Mouse (Mus musculus): ENCODE data around the gene Mical3. TPM values are rescaled to one million over a fixed set of nuclear protein-coding genes. Genes with fewer than 3 reads are reported as not detected.

Gene Mical3
- polyA plus RNA-seq, 1 experiment = 49.0 TPM

GRCm38 (mm10) chr6:121162616-121163015, 31.8 kb upstream of the Mical3 start:
- no peaks in the 10 kb centered on the region for H3K4me1 ChIP-seq (ENCODE audit: control insufficient read depth, insufficient read depth, low read length)
- no peaks in the 10 kb centered on the region for H3K9me3 ChIP-seq (replicated peaks; ENCODE audit: control insufficient read depth, insufficient read depth, low read length, poor library complexity, severe bottlenecking)
- no peak overlapping the region for H3K27ac ChIP-seq (ENCODE audit: insufficient read depth, low read length)
- no peak overlapping the region for H3K9ac ChIP-seq (ENCODE audit: low read depth, poor library complexity, severe bottlenecking)
- TF ChIP-seq POLR2A (IDR thresholded peaks at IDR 0.05; ENCODE audit: insufficient read depth, low read length) = no peak
- TF ChIP-seq EP300 (IDR thresholded peaks at IDR 0.05; ENCODE audit: insufficient read depth, low read depth, low read length) = no peak
- TF ChIP-seq CTCF (IDR thresholded peaks at IDR 0.05; ENCODE audit: low read depth, low read length) = no peak
- no peak overlapping the region for H3K4me3 ChIP-seq (ENCODE audit: low read depth, low read length)
- no peaks in the 10 kb centered on the region for H3K36me3 ChIP-seq (ENCODE audit: control insufficient read depth, insufficient read depth, low read length, poor library complexity, severe bottlenecking)
- no peaks in the 10 kb centered on the region for H3K27me3 ChIP-seq (ENCODE audit: control insufficient read depth, insufficient read depth, low read length, poor library complexity, severe bottlenecking)

GRCm38 (mm10) chr6:121160126-121160525, 29.3 kb upstream of the Mical3 start:
- Histone ChIP-seq H3K36me3 (ENCODE audit: control insufficient read depth, insufficient read depth, low read length, poor library complexity, severe bottlenecking) (no peaks in the 10 kb centered on the region), H3K9ac (ENCODE audit: low read depth, poor library complexity, severe bottlenecking) (no peak overlapping the region), H3K4me1 (ENCODE audit: control insufficient read depth, insufficient read depth, low read length) (peaks cover 2% of the 10 kb centered on the region), H3K4me3 (ENCODE audit: low read depth, low read length) (no peak overlapping the region), H3K9me3 (replicated peaks; ENCODE audit: control insufficient read depth, insufficient read depth, low read length, poor library complexity, severe bottlenecking) (no peaks in the 10 kb centered on the region), H3K27me3 (ENCODE audit: control insufficient read depth, insufficient read depth, low read length, poor library complexity, severe bottlenecking) (no peaks in the 10 kb centered on the region), H3K27ac (ENCODE audit: insufficient read depth, low read length) (no peak overlapping the region)
- no peak for TF ChIP-seq EP300 (IDR thresholded peaks at IDR 0.05; ENCODE audit: insufficient read depth, low read depth, low read length)
- TF ChIP-seq CTCF (IDR thresholded peaks at IDR 0.05; ENCODE audit: low read depth, low read length) = no peak
- no peak for TF ChIP-seq POLR2A (IDR thresholded peaks at IDR 0.05; ENCODE audit: insufficient read depth, low read length)

GRCm38 (mm10) chr6:121159616-121160015, 28.8 kb upstream of the Mical3 start:
- Histone ChIP-seq H3K27me3 (ENCODE audit: control insufficient read depth, insufficient read depth, low read length, poor library complexity, severe bottlenecking) (no peaks in the 10 kb centered on the region), H3K9ac (ENCODE audit: low read depth, poor library complexity, severe bottlenecking) (no peak overlapping the region), H3K4me3 (ENCODE audit: low read depth, low read length) (no peak overlapping the region), H3K4me1 (ENCODE audit: control insufficient read depth, insufficient read depth, low read length) (peaks cover 2% of the 10 kb centered on the region), H3K36me3 (ENCODE audit: control insufficient read depth, insufficient read depth, low read length, poor library complexity, severe bottlenecking) (no peaks in the 10 kb centered on the region), H3K9me3 (replicated peaks; ENCODE audit: control insufficient read depth, insufficient read depth, low read length, poor library complexity, severe bottlenecking) (no peaks in the 10 kb centered on the region), H3K27ac (ENCODE audit: insufficient read depth, low read length) (no peak overlapping the region)
- TF ChIP-seq CTCF (IDR thresholded peaks at IDR 0.05; ENCODE audit: low read depth, low read length) (no peak), POLR2A (IDR thresholded peaks at IDR 0.05; ENCODE audit: insufficient read depth, low read length) (no peak), EP300 (IDR thresholded peaks at IDR 0.05; ENCODE audit: insufficient read depth, low read depth, low read length) (no peak)

- Histone ChIP-seq H3K4me3 (ENCODE audit: low read depth, low read length) (no peak overlapping the region), H3K9ac (ENCODE audit: low read depth, poor library complexity, severe bottlenecking) (no peak overlapping the region), H3K27me3 (ENCODE audit: control insufficient read depth, insufficient read depth, low read length, poor library complexity, severe bottlenecking) (no peaks in the 10 kb centered on the region), H3K27ac (ENCODE audit: insufficient read depth, low read length) (no peak overlapping the region), H3K4me1 (ENCODE audit: control insufficient read depth, insufficient read depth, low read length) (peaks cover 2% of the 10 kb centered on the region), H3K36me3 (ENCODE audit: control insufficient read depth, insufficient read depth, low read length, poor library complexity, severe bottlenecking) (no peaks in the 10 kb centered on the region), H3K9me3 (replicated peaks; ENCODE audit: control insufficient read depth, insufficient read depth, low read length, poor library complexity, severe bottlenecking) (no peaks in the 10 kb centered on the region)
- TF ChIP-seq POLR2A (IDR thresholded peaks at IDR 0.05; ENCODE audit: insufficient read depth, low read length) (no peak), EP300 (IDR thresholded peaks at IDR 0.05; ENCODE audit: insufficient read depth, low read depth, low read length) (no peak), CTCF (IDR thresholded peaks at IDR 0.05; ENCODE audit: low read depth, low read length) (no peak)
Measured at GRCm38 (mm10) chr6:121156030-121156429, 25.2 kb upstream of the Mical3 start.

- H3K4me1 ChIP-seq (ENCODE audit: control insufficient read depth, insufficient read depth, low read length) = peaks cover 2% of the 10 kb centered on the region
- H3K27ac ChIP-seq (ENCODE audit: insufficient read depth, low read length) = no peak overlapping the region
- H3K4me3 ChIP-seq (ENCODE audit: low read depth, low read length) = no peak overlapping the region
- no peak for TF ChIP-seq EP300 (IDR thresholded peaks at IDR 0.05; ENCODE audit: insufficient read depth, low read depth, low read length)
- TF ChIP-seq CTCF (IDR thresholded peaks at IDR 0.05; ENCODE audit: low read depth, low read length) = no peak
- no peak for TF ChIP-seq POLR2A (IDR thresholded peaks at IDR 0.05; ENCODE audit: insufficient read depth, low read length)
- no peaks in the 10 kb centered on the region for H3K27me3 ChIP-seq (ENCODE audit: control insufficient read depth, insufficient read depth, low read length, poor library complexity, severe bottlenecking)
- H3K9ac ChIP-seq (ENCODE audit: low read depth, poor library complexity, severe bottlenecking) = no peak overlapping the region
- no peaks in the 10 kb centered on the region for H3K36me3 ChIP-seq (ENCODE audit: control insufficient read depth, insufficient read depth, low read length, poor library complexity, severe bottlenecking)
- H3K9me3 ChIP-seq (replicated peaks; ENCODE audit: control insufficient read depth, insufficient read depth, low read length, poor library complexity, severe bottlenecking) = no peaks in the 10 kb centered on the region
Measured at GRCm38 (mm10) chr6:121154451-121155300, 23.9 kb upstream of the Mical3 start.

DNA sequence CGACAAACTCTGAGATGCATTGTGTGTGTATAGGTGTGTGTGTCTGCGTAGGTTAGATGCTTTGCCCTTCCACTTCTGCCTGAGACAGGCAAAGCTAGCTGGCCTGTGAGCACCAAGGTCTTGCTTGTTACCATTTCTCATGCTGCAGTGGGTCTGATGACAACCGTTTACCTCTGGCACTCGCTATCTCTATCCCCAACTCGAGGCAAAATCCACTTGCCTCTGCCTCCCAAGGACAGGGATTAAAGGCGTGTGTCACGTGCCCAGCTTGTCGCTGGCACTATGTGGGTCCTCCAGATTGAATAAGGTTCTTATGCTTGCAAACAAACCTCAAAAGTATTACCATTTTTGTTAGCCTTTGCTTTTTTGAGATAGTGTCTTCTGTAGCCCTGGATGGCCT, 22.4 kb upstream of the Mical3 start:
- Histone ChIP-seq H3K4me1 (ENCODE audit: control insufficient read depth, insufficient read depth, low read length) (peaks cover 2% of the 10 kb centered on the region), H3K9me3 (replicated peaks; ENCODE audit: control insufficient read depth, insufficient read depth, low read length, poor library complexity, severe bottlenecking) (no peaks in the 10 kb centered on the region), H3K36me3 (ENCODE audit: control insufficient read depth, insufficient read depth, low read length, poor library complexity, severe bottlenecking) (no peaks in the 10 kb centered on the region), H3K27me3 (ENCODE audit: control insufficient read depth, insufficient read depth, low read length, poor library complexity, severe bottlenecking) (no peaks in the 10 kb centered on the region), H3K4me3 (ENCODE audit: low read depth, low read length) (no peak overlapping the region), H3K9ac (ENCODE audit: low read depth, poor library complexity, severe bottlenecking) (no peak overlapping the region), H3K27ac (ENCODE audit: insufficient read depth, low read length) (no peak overlapping the region)
- TF ChIP-seq CTCF (IDR thresholded peaks at IDR 0.05; ENCODE audit: low read depth, low read length) = no peak
- TF ChIP-seq EP300 (IDR thresholded peaks at IDR 0.05; ENCODE audit: insufficient read depth, low read depth, low read length) = no peak
- no peak for TF ChIP-seq POLR2A (IDR thresholded peaks at IDR 0.05; ENCODE audit: insufficient read depth, low read length)
